Mouse (Mus musculus): ENCODE results near the gene Mtmr3. TPM values are rescaled to one million over a fixed set of nuclear protein-coding genes. Genes with fewer than 3 reads are reported as not detected.

Mtmr3 gene
- polyA plus RNA-seq, 1 experiment from 2014 or later, result 36.8 TPM

DNA sequence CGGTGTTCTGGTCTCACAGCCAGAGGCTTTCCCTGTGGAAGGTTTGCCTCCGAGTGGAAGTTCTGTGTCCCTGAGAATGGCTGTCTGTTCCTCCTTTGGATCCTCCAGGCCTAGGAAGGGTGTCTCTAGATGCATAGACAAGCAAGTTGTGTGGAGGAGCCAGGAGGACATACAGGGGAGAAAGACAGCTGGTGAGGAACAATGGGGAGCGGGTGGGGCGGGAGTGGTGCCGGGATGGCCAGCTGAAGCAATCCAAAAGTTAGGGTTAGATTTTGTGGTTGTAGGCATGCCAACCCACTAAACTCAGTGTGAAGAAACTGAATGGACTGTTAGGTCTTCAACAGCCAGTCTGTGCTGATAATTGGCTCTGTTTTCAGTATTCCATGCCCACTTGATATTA is 122.9 kb downstream of the Mtmr3 start:
- Histone ChIP-seq H3K9ac (ENCODE audit: low read length) (no peak overlapping the region), H3K27ac (ENCODE audit: low read depth, low read length) (no peak overlapping the region), H3K4me3 (ENCODE audit: low read depth, low read length) (no peak overlapping the region), H3K4me2 (ENCODE audit: low read depth) (no peak overlapping the region), H3K27me3 (ENCODE audit: control insufficient read depth, insufficient read depth, low read length) (no peaks in the 10 kb centered on the region), H3K36me3 (ENCODE audit: control insufficient read depth, insufficient read depth, low read length) (no peaks in the 10 kb centered on the region), H3K9me3 (ENCODE audit: control insufficient read depth, low read length) (no peaks in the 10 kb centered on the region), H3K4me1 (ENCODE audit: control insufficient read depth, insufficient read depth, low read length) (peaks cover 7% of the 10 kb centered on the region; the same call in 1 of the 2 replicates)
- DNase-seq (ENCODE audit: low spot score) (no peak), ATAC-seq (ENCODE audit: insufficient read depth, low FRiP score, low TSS enrichment) (no peak)
- WGBS, result 74% methylated on average over 5 of the region's 5 CpGs

DNA sequence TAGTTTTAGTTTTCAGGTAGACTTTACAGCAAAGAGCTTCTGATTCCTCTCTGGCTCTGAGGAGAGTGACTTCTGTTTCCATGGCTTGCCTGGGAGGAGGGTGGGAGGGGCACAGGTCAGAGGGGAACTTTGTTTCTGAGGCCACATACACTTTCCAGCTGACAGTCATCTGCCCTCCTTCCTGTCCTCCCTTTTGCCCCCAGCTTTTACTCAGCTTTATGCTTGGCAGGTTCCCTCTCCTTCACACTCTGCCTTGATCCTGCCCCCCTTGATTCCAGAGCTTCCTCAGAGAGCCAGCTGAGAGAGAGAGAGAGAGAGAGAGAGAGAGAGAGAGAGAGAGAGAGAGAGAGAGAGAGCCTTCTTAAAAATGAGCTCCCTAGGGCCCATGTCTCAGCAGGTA is 123.4 kb downstream of the Mtmr3 start:
- ATAC-seq (ENCODE audit: insufficient read depth, low FRiP score, low TSS enrichment), result no peak
- no peaks in the 10 kb centered on the region for H3K27me3 ChIP-seq (ENCODE audit: control insufficient read depth, insufficient read depth, low read length)

DNA sequence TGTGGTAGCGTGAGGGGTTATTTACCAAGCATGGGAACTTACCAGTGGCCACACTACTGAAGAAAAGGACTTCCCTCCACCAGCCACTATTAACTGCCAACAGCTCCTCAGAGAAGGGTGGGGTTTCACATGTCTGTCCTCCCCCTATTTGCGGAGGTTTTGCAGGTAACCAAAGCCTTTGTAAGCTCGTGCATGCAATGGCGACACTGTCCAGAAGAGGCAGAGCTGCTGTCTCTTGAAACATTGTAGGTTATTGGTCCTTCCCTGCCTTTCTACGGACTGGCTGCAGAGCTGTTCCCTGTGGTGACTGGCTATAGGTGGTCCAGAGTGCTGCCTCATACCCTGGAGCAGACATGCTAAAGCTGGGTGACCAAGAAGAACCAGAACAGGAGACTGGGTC is 125.6 kb downstream of the Mtmr3 start:
- Histone ChIP-seq H3K4me1 (ENCODE audit: control insufficient read depth, insufficient read depth, low read length) (peaks cover 7% of the 10 kb centered on the region; the same call in 1 of the 2 replicates), H3K36me3 (ENCODE audit: control insufficient read depth, insufficient read depth, low read length) (no peaks in the 10 kb centered on the region), H3K4me3 (ENCODE audit: low read depth, low read length) (no peak overlapping the region), H3K9me3 (ENCODE audit: control insufficient read depth, low read length) (no peaks in the 10 kb centered on the region), H3K9ac (ENCODE audit: low read length) (no peak overlapping the region), H3K27ac (ENCODE audit: low read depth, low read length) (no peak overlapping the region), H3K4me2 (ENCODE audit: low read depth) (no peak overlapping the region), H3K27me3 (ENCODE audit: control insufficient read depth, insufficient read depth, low read length) (no peaks in the 10 kb centered on the region)
- no peak for ATAC-seq (ENCODE audit: insufficient read depth, low FRiP score, low TSS enrichment)
- WGBS, result 61% methylated on average over 5 of the region's 5 CpGs
- DNase-seq (ENCODE audit: low spot score), result no peak

More for the DNA sequence above, 123.4 kb downstream of the Mtmr3 start:
- DNase-seq (ENCODE audit: low spot score), result no peak
- Histone ChIP-seq H3K27ac (ENCODE audit: low read depth, low read length) (no peak overlapping the region), H3K4me2 (ENCODE audit: low read depth) (no peak overlapping the region), H3K9ac (ENCODE audit: low read length) (no peak overlapping the region), H3K9me3 (ENCODE audit: control insufficient read depth, low read length) (no peaks in the 10 kb centered on the region), H3K4me1 (ENCODE audit: control insufficient read depth, insufficient read depth, low read length) (peaks cover 7% of the 10 kb centered on the region; the same call in 1 of the 2 replicates), H3K4me3 (ENCODE audit: low read depth, low read length) (no peak overlapping the region), H3K36me3 (ENCODE audit: control insufficient read depth, insufficient read depth, low read length) (no peaks in the 10 kb centered on the region)

DNA sequence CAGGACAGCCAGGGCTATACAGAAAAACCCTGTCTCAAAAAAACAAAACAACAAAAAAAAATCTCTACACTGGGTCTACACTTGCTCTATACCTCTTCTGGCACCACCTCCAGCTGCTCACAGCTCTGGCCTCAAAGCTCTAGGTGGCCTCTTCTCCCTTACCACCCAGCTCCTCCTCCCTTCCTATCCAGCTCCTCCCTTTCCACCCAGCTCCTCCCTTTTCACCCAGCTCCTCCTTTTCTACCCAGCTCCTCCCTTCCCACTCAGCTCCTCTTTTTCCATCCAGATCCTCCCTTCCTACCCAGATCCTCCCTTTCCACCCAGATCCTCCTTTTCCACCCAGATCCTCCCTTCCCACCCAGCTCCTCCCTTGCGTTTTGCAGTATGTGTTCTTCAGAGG is 127.2 kb downstream of the Mtmr3 start:
- no peak for DNase-seq (ENCODE audit: low spot score)
- Histone ChIP-seq H3K9ac (ENCODE audit: low read length) (no peak overlapping the region), H3K27me3 (ENCODE audit: control insufficient read depth, insufficient read depth, low read length) (no peaks in the 10 kb centered on the region), H3K4me2 (ENCODE audit: low read depth) (no peak overlapping the region), H3K9me3 (ENCODE audit: control insufficient read depth, low read length) (no peaks in the 10 kb centered on the region), H3K36me3 (ENCODE audit: control insufficient read depth, insufficient read depth, low read length) (no peaks in the 10 kb centered on the region), H3K4me1 (ENCODE audit: control insufficient read depth, insufficient read depth, low read length) (peaks cover 2% of the 10 kb centered on the region; the same call in 1 of the 2 replicates), H3K4me3 (ENCODE audit: low read depth, low read length) (no peak overlapping the region), H3K27ac (ENCODE audit: low read depth, low read length) (no peak overlapping the region)
- WGBS, result 94% methylated on average over 1 of the region's 1 CpGs
- ATAC-seq (ENCODE audit: insufficient read depth, low FRiP score, low TSS enrichment), result no peak

DNA sequence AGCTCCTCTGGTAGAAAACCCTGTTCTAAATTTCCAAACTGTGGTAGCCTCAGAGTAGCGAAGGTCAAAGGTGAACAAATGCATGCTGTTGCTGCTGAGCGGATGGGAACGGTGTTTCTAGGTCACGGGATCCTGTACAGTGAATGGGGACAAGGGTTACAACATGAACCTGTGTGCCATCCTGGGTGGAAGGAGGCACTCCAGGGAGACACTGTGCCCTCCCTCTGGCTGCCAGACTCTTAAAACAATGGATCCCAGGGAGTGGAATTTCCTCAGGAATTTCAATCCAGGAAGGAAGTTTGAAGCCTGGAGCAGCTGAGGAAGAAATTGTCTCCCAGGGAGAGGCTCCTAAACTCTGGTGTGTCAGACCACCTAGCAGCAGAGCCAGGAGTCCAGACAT is 128.5 kb downstream of the Mtmr3 start:
- H3K9ac ChIP-seq (ENCODE audit: low read length), result no peak overlapping the region
- no peak overlapping the region for H3K4me3 ChIP-seq (ENCODE audit: low read depth, low read length)
- no peaks in the 10 kb centered on the region for H3K4me1 ChIP-seq (ENCODE audit: control insufficient read depth, insufficient read depth, low read length)
- 72% methylated on average over 4 of the region's 4 CpGs for WGBS
- H3K9me3 ChIP-seq (ENCODE audit: control insufficient read depth, low read length), result no peaks in the 10 kb centered on the region
- no peaks in the 10 kb centered on the region for H3K36me3 ChIP-seq (ENCODE audit: control insufficient read depth, insufficient read depth, low read length)
- H3K27ac ChIP-seq (ENCODE audit: low read depth, low read length), result no peak overlapping the region
- no peak overlapping the region for H3K4me2 ChIP-seq (ENCODE audit: low read depth)
- DNase-seq (ENCODE audit: low spot score) (no peak), ATAC-seq (ENCODE audit: insufficient read depth, low FRiP score, low TSS enrichment) (no peak)
- H3K27me3 ChIP-seq (ENCODE audit: control insufficient read depth, insufficient read depth, low read length), result no peaks in the 10 kb centered on the region

DNA sequence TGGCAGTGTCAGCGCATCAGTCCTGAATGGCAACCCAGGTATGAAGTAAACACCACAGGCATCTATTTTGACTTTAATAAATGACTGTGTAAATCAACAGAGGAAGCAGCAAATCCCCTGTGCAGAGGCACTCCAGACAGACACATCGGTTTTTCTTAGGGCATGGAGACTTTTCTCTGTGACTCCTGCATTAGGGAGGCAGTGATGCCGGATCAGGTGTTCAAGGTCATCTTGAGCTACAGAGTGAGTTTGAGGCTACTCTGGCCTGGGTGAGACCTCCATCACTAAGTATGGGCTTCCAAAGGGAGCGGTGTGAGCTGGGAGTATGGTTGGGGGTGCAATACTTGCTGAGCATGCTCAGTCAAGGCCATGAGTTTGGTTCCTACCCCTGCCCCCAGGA is 130.0 kb downstream of the Mtmr3 start:
- DNase-seq (ENCODE audit: low spot score), result no peak
- Histone ChIP-seq H3K9me3 (ENCODE audit: control insufficient read depth, low read length) (no peaks in the 10 kb centered on the region), H3K36me3 (ENCODE audit: control insufficient read depth, insufficient read depth, low read length) (no peaks in the 10 kb centered on the region), H3K4me1 (ENCODE audit: control insufficient read depth, insufficient read depth, low read length) (no peaks in the 10 kb centered on the region), H3K27ac (ENCODE audit: low read depth, low read length) (no peak overlapping the region), H3K27me3 (ENCODE audit: control insufficient read depth, insufficient read depth, low read length) (no peaks in the 10 kb centered on the region), H3K9ac (ENCODE audit: low read length) (no peak overlapping the region), H3K4me2 (ENCODE audit: low read depth) (no peak overlapping the region), H3K4me3 (ENCODE audit: low read depth, low read length) (no peak overlapping the region)
- WGBS, result 94% methylated on average over 4 of the region's 4 CpGs
- no peak for ATAC-seq (ENCODE audit: insufficient read depth, low FRiP score, low TSS enrichment)

DNA sequence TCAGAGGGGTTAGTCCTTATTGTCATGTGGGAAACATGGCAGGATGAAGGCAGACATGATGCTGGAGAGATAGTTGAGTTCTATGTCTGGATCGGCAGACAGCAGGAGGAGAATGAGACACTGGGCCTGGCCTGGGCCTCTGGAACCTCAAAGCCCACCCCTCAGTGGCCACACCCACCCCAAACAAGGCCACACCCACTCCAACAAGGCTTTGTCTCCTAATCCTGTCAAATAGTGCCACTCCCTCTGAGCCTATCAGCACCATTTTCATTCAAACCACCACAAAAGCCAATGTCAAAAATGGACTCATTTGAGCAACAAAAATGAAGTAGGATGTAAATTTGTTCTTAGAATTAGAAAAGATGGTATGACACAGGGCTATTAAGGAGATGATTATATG is 130.5 kb downstream of the Mtmr3 start:
- H3K27ac ChIP-seq (ENCODE audit: low read depth, low read length), result no peak overlapping the region
- no peaks in the 10 kb centered on the region for H3K4me1 ChIP-seq (ENCODE audit: control insufficient read depth, insufficient read depth, low read length)
- no peaks in the 10 kb centered on the region for H3K36me3 ChIP-seq (ENCODE audit: control insufficient read depth, insufficient read depth, low read length)
- H3K4me2 ChIP-seq (ENCODE audit: low read depth), result no peak overlapping the region
- no peak overlapping the region for H3K9ac ChIP-seq (ENCODE audit: low read length)
- no peak for ATAC-seq (ENCODE audit: insufficient read depth, low FRiP score, low TSS enrichment)
- H3K27me3 ChIP-seq (ENCODE audit: control insufficient read depth, insufficient read depth, low read length), result no peaks in the 10 kb centered on the region
- no peak overlapping the region for H3K4me3 ChIP-seq (ENCODE audit: low read depth, low read length)
- H3K9me3 ChIP-seq (ENCODE audit: control insufficient read depth, low read length), result no peaks in the 10 kb centered on the region
- no peak for DNase-seq (ENCODE audit: low spot score)
- 95% methylated on average over 1 of the region's 1 CpGs for WGBS

DNA sequence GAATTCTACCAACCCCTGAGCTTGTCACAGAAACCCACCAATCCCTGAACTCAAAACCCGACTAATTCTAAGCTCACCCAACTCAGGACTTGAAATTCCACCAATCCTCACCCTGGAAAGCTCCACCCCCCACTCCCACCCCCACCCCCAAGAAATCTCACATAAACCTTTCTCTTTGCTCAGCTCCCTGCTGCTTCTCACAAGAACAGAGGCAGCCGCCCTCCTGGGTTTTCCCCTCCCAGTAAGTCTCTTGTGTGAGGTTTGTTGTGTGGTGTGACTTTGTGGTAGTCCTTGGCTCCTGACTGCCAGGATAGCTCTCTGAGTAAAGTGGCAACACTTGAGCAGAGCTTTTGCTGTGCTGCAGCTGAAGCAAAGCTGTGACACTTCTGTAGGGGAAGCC is 131.8 kb downstream of the Mtmr3 start:
- H3K4me1 ChIP-seq (ENCODE audit: control insufficient read depth, insufficient read depth, low read length), result no peaks in the 10 kb centered on the region

DNA sequence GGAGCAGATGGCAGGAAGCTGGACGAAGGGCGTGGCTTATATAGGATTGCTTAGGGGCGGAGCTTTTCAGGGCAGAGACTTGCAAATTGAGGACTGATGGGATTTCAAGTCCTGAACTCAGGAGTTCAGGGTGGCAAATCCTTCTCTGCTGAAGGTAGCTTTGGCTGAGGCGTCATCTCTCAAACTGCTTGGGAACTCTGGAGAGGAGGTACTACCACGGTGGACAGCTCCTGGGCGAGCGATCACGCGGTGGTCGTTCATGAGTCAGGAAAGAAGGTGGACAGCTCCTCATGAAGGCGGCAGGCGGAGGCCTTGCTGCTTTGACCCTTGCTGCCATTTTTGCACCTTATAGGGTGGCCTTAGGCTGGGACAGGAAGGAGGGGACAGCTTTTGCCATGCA is 133.5 kb downstream of the Mtmr3 start:
- Histone ChIP-seq H3K4me1 (ENCODE audit: control insufficient read depth, insufficient read depth, low read length) (no peaks in the 10 kb centered on the region), H3K4me3 (ENCODE audit: low read depth, low read length) (no peak overlapping the region), H3K27me3 (ENCODE audit: control insufficient read depth, insufficient read depth, low read length) (no peaks in the 10 kb centered on the region), H3K36me3 (ENCODE audit: control insufficient read depth, insufficient read depth, low read length) (no peaks in the 10 kb centered on the region), H3K9me3 (ENCODE audit: control insufficient read depth, low read length) (no peaks in the 10 kb centered on the region), H3K9ac (ENCODE audit: low read length) (no peak overlapping the region), H3K27ac (ENCODE audit: low read depth, low read length) (no peak overlapping the region), H3K4me2 (ENCODE audit: low read depth) (no peak overlapping the region)
- ATAC-seq (ENCODE audit: insufficient read depth, low FRiP score, low TSS enrichment), result no peak
- no peak for DNase-seq (ENCODE audit: low spot score)
- 33% methylated on average over 12 of the region's 12 CpGs for WGBS

More for the DNA sequence above, 131.8 kb downstream of the Mtmr3 start:
- Histone ChIP-seq H3K4me2 (ENCODE audit: low read depth) (no peak overlapping the region), H3K27me3 (ENCODE audit: control insufficient read depth, insufficient read depth, low read length) (no peaks in the 10 kb centered on the region), H3K36me3 (ENCODE audit: control insufficient read depth, insufficient read depth, low read length) (no peaks in the 10 kb centered on the region), H3K9me3 (ENCODE audit: control insufficient read depth, low read length) (no peaks in the 10 kb centered on the region), H3K9ac (ENCODE audit: low read length) (no peak overlapping the region), H3K4me3 (ENCODE audit: low read depth, low read length) (no peak overlapping the region), H3K27ac (ENCODE audit: low read depth, low read length) (no peak overlapping the region)
- DNase-seq (ENCODE audit: low spot score) (no peak), ATAC-seq (ENCODE audit: insufficient read depth, low FRiP score, low TSS enrichment) (no peak)
- 39% methylated on average over 2 of the region's 2 CpGs for WGBS

All from neural tube, embryonic 11.5 days (tissue).